21 mouse cellular contexts compared by ENCODE assay signal in the genomic region with DNA sequence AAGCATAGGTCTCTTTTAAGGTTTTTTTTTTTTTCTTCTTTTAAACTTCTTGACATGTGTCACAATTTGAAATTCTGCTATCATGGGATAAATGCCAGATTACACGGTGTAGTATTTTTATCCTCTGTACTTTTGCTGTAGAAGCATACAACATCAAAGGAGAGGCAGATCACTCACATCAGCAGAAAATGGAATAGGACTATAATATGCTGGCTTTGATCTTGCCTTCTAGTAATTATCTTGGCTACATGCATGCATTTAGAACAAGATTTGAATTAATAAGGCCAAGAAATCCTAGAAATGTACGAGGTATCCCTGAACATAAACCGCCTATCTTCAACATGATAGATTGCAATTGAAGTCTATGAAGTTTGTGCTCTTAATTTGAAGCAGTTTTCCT.
"Had no signal": no experiment of that assay in that cellular context is flagged by ENCODE, and none has a peak within 500 bp of the region (broad histone marks: within the 10 kb centered on the region; RNA-seq: fewer than 3 reads in every experiment).

No protein-coding gene starts in this region.

- H3K4me3 ChIP-seq: liver, embryonic 13.5 days; liver, embryonic 15.5 days; lung, embryonic 15.5 days; megakaryocyte, embryonic 14.5 days; myocyte; neural tube, embryonic 13.5 days; neural tube, embryonic 15.5 days had no signal

- H3K9me3 ChIP-seq: liver, embryonic 13.5 days; liver, embryonic 15.5 days; lung, embryonic 15.5 days; megakaryocyte, embryonic 14.5 days; neural tube, embryonic 13.5 days; neural tube, embryonic 15.5 days had no signal

- H3K4me2 ChIP-seq: liver, embryonic 13.5 days; liver, embryonic 15.5 days; lung, embryonic 15.5 days; neural tube, embryonic 13.5 days; neural tube, embryonic 15.5 days had no signal

- H3K4me1 ChIP-seq: liver, embryonic 13.5 days; liver, embryonic 15.5 days; lung, embryonic 15.5 days; megakaryocyte, embryonic 14.5 days; neural tube, embryonic 13.5 days; neural tube, embryonic 15.5 days had no signal

- ATAC-seq: liver, postnatal 0 days; lung, postnatal 0 days had no signal

- H3K9ac ChIP-seq: liver, embryonic 13.5 days; liver, embryonic 15.5 days; liver, postnatal 0 days; lung, embryonic 15.5 days; neural tube, embryonic 13.5 days; neural tube, embryonic 15.5 days had no signal

- H3K27me3 ChIP-seq: liver, embryonic 13.5 days; liver, embryonic 15.5 days; lung, embryonic 15.5 days; megakaryocyte, embryonic 14.5 days; neural tube, embryonic 13.5 days; neural tube, embryonic 15.5 days had no signal

- DNase-seq: liver, embryonic 13.5 days; liver, postnatal 0 days; lung, adult 2 months; lung, postnatal 14 days; lung, postnatal 36 days; retina, postnatal 1 day; right cerebral cortex, adult 18-20 months; right cerebral cortex, postnatal 25 days; right cerebral cortex, postnatal 4 days; spleen, adult 18-20 months; thymus, adult 18-20 months; thymus, postnatal 14 days; thymus, postnatal 36 days had no signal

- H3K36me3 ChIP-seq: liver, embryonic 13.5 days; liver, embryonic 15.5 days; lung, embryonic 15.5 days; neural tube, embryonic 13.5 days; neural tube, embryonic 15.5 days had no signal

- H3K27ac ChIP-seq: liver, embryonic 13.5 days; liver, embryonic 15.5 days; lung, embryonic 15.5 days; macrophage; neural tube, embryonic 13.5 days; neural tube, embryonic 15.5 days had no signal
